Comparison of ENCODE assay signal across 7 mouse cellular contexts in the genomic region with DNA sequence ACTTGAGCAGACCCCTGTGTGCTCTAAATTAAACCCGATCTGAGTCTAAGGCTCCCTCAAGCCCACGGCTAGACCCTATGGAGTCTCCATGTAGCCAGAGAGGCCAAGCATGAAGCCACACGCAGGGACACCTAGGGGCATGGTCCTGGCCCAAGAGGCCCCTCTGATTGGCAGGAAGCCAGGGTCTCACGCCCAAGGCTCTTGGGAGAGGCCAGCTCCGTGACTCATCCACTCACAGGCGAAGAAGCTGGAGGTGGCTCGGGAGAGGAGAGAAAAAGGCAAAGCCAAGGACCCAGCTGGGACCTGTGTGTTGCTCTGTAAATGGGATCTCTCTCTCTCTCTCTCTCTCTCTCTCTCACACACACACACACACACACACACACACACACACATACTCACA. TPM values are rescaled to one million over a fixed set of nuclear protein-coding genes. Genes with fewer than 3 reads are reported as not detected.
DNase-seq lines count a peak whose midpoint lies in the region; ATAC-seq lines count a peak whose summit lies in the region.

No protein-coding gene starts in this region.

- peak overlapping the region; percentile 24; the same call in 1 of the 2 replicates for H3K4me2 ChIP-seq in forebrain, embryonic 11.5 days (ENCODE audit: low read depth, low read length, severe bottlenecking)
- H3K4me2 ChIP-seq in intestine, embryonic 15.5 days (replicated peaks) = peak overlapping the region; percentile 30
- no peak overlapping the region; the same call in 1 of the 2 replicates for H3K4me2 ChIP-seq in neural tube, embryonic 14.5 days (ENCODE audit: low read depth, low read length)

- H3K4me1 ChIP-seq in forebrain, embryonic 11.5 days (replicated peaks; ENCODE audit: control insufficient read depth, insufficient read depth, low read length) = peaks cover 53% of the 10 kb centered on the region
- H3K4me1 ChIP-seq in intestine, embryonic 15.5 days (replicated peaks) = peaks cover 87% of the 10 kb centered on the region
- H3K4me1 ChIP-seq in neural tube, embryonic 14.5 days (ENCODE audit: control insufficient read depth, insufficient read depth, low read length) = peaks cover 73% of the 10 kb centered on the region

- H3K9ac ChIP-seq in forebrain, embryonic 11.5 days (ENCODE audit: low read length) = peak overlapping the region; percentile 39; the same call in 1 of the 2 replicates
- H3K9ac ChIP-seq in intestine, embryonic 15.5 days = 0 out of 2 replicates have a peak overlapping the region, but pooled peaks have one; percentile 8
- no peak overlapping the region for H3K9ac ChIP-seq in neural tube, embryonic 14.5 days (replicated peaks; ENCODE audit: low read depth, low read length)

- H3K4me3 ChIP-seq in forebrain, embryonic 11.5 days (ENCODE audit: low read depth, low read length) = no peak overlapping the region
- H3K4me3 ChIP-seq in intestine, embryonic 15.5 days (replicated peaks) = no peak overlapping the region
- no peak overlapping the region for H3K4me3 ChIP-seq in neural tube, embryonic 14.5 days (ENCODE audit: low read depth, low read length)

- H3K27ac ChIP-seq in forebrain, embryonic 11.5 days (ENCODE audit: low read depth, low read length) = peak overlapping the region; percentile 95
- H3K27ac ChIP-seq in intestine, embryonic 15.5 days = peak overlapping the region; percentile 86
- H3K27ac ChIP-seq in neural tube, embryonic 14.5 days (ENCODE audit: low read depth, low read length) = peak overlapping the region; percentile 80

- 26% methylated on average over 7 of the region's 7 CpGs for WGBS in forebrain, embryonic 11.5 days
- 35% methylated on average over 7 of the region's 7 CpGs for WGBS in intestine, embryonic 15.5 days
- 22% methylated on average over 7 of the region's 7 CpGs for WGBS in neural tube, embryonic 14.5 days

- H3K36me3 ChIP-seq in forebrain, embryonic 11.5 days (ENCODE audit: control insufficient read depth, insufficient read depth, low read length) = no peaks in the 10 kb centered on the region
- H3K36me3 ChIP-seq in intestine, embryonic 15.5 days = no peaks in the 10 kb centered on the region
- H3K36me3 ChIP-seq in neural tube, embryonic 14.5 days (ENCODE audit: control insufficient read depth, insufficient read depth, low read length) = no peaks in the 10 kb centered on the region

- peak; percentile 46 for DNase-seq in urinary bladder, postnatal 25 days (ENCODE audit: low spot score)
- no peak for DNase-seq in urinary bladder, adult 2 months (ENCODE audit: low spot score)
- peak; percentile 70 for DNase-seq in forebrain, embryonic 11.5 days (ENCODE audit: low spot score)
- no peak for DNase-seq in frontal cortex, adult 2 months (ENCODE audit: extremely low spot score in 1 of 2, low spot score in 1 of 2)
- no peak for DNase-seq in right cerebral cortex, adult 18-20 months

- no peaks in the 10 kb centered on the region for H3K27me3 ChIP-seq in forebrain, embryonic 11.5 days (ENCODE audit: control insufficient read depth, insufficient read depth, low read length)
- no peaks in the 10 kb centered on the region for H3K27me3 ChIP-seq in intestine, embryonic 15.5 days (replicated peaks)
- no peaks in the 10 kb centered on the region for H3K27me3 ChIP-seq in neural tube, embryonic 14.5 days (ENCODE audit: control insufficient read depth, insufficient read depth, low read length)

- H3K9me3 ChIP-seq in forebrain, embryonic 11.5 days (ENCODE audit: control insufficient read depth, low read length) = no peaks in the 10 kb centered on the region
- no peaks in the 10 kb centered on the region for H3K9me3 ChIP-seq in intestine, embryonic 15.5 days
- H3K9me3 ChIP-seq in neural tube, embryonic 14.5 days (ENCODE audit: control insufficient read depth, low read length) = no peaks in the 10 kb centered on the region

- peak; percentile 45 for ATAC-seq in forebrain, embryonic 11.5 days (replicated peaks; ENCODE audit: low FRiP score)
- ATAC-seq in intestine, embryonic 15.5 days = peak; percentile 75
- peak; percentile 45 for ATAC-seq in neural tube, embryonic 14.5 days (ENCODE audit: low read depth)

RNA-seq across cellular contexts. Expression of a gene that starts 44.6 kb away (rescaled TPM):
- polyA plus RNA-seq in urinary bladder, adult 2 months (2012; rRNA removed) = 24.5 and 61.9 TPM in 2 replicates
- polyA plus RNA-seq in forebrain, embryonic 11.5 days (2014; fragmentation: Nextera tagmentation; extraction: Ambion mirVana) = 27.3 and 29.5 TPM in 2 replicates
- polyA plus RNA-seq in intestine, embryonic 15.5 days (2015; fragmentation: Nextera tagmentation; extraction: Ambion mirVana) = 19.9 and 20.0 TPM in 2 replicates
- polyA plus RNA-seq in neural tube, embryonic 14.5 days (2014; fragmentation: Nextera tagmentation; extraction: Ambion mirVana) = 29.1 and 32.8 TPM in 2 replicates
- polyA plus RNA-seq in frontal cortex, adult 2 months (2012; rRNA removed) = 115 and 145 TPM in 2 replicates

Comparison
In these comparisons a context has a peak if more than half of its experiments do, and no peak if none do; other contexts are left out.
1. DNase-seq: peak in urinary bladder, postnatal 25 days (single experiment) and forebrain, embryonic 11.5 days (single experiment); none in urinary bladder, adult 2 months (single experiment), frontal cortex, adult 2 months (0 of 2) and right cerebral cortex, adult 18-20 months (single experiment).
2. Peak in every context shown above with its lines, with median percentiles within 50 percentile points of each other: ATAC-seq and H3K27ac ChIP-seq.